Mouse (Mus musculus): ENCODE data around the gene Nphp4.

- TF ChIP-seq CTCF (IDR thresholded peaks at IDR 0.05; ENCODE audit: extremely low read depth, insufficient read depth, low read length) (peak; percentile 21; the same call in 1 of the 2 replicates), POLR2A (IDR thresholded peaks at IDR 0.05; ENCODE audit: extremely low read depth, insufficient read depth, low read length) (no peak)
Observed at GRCm38 (mm10) chr4:152440882-152441281, 35.6 kb upstream of the Nphp4 start.
